Mouse (Mus musculus): Measurements from ENCODE around the gene Krt10.
A peak's percentile ranks its signal among the peaks of the same experiment; 100 is the strongest.

The Krt10 gene

GRCm38 (mm10) chr11:99389264-99389663 is at the start of gene Krt10:
TSS of gene Krt10 (minus strand) at chr11:99389364.
- DNase-seq (ENCODE audit: low spot score in 2 of 2): no peak

GRCm38 (mm10) chr11:99437972-99438371 is 48.8 kb upstream of the Krt10 start, which contains the start of gene Krt20:
TSS of gene Krt20 (minus strand) at chr11:99438150.
- DNase-seq (ENCODE audit: low spot score in 2 of 2): no peak

DNA sequence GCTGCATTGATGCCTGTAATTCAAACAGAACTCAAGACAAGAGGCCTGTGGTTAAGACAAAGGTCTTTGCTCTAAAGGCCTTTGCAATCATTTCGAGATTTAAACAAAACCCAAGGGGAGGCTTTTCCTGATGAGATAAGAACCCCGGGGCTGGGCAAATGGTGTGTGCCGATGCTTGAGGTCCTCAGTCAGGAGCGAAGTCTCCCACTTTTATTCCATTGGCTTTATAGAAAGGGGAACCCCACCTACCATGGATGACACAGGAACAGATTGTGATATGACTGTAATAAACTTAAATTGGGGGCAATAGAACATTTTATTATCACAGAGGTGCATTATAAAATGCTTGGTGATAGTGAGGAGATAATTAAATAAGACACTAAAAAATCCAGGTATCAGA is 47.5 kb upstream of the Krt10 start:
- no peak for DNase-seq (ENCODE audit: low spot score in 2 of 2)

- no peak for DNase-seq (ENCODE audit: low spot score in 2 of 2)
These were observed 41.5 kb upstream of the Krt10 start for GRCm38 (mm10) chr11:99430670-99431069.

GRCm38 (mm10) chr11:99422159-99422558 is 33.0 kb upstream of the Krt10 start, which contains the start of gene Krt12:
TSS of gene Krt12 (minus strand) at chr11:99422259.
- DNase-seq (ENCODE audit: low spot score in 2 of 2): no peak

DNA sequence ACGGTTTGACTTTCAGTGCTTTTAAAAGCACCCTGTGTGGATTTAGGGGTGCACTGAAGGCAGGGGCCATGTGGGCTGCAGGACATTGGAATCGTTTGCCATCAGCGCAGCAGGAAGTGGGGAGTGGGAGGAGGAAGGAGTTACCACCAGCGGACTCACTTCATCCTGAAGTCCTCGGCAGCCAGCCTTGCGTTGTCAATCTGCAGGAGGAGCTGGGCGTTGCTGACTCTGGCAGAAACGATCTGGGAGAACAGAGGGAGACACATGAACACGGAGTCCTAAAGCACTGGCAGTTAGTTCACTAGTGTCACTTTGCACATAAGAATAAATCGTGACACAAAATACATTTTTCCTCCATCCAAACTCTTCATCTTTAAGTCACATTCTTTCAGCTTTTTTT is 31.4 kb upstream of the Krt10 start:
- DNase-seq (ENCODE audit: low spot score in 2 of 2): no peak

DNA sequence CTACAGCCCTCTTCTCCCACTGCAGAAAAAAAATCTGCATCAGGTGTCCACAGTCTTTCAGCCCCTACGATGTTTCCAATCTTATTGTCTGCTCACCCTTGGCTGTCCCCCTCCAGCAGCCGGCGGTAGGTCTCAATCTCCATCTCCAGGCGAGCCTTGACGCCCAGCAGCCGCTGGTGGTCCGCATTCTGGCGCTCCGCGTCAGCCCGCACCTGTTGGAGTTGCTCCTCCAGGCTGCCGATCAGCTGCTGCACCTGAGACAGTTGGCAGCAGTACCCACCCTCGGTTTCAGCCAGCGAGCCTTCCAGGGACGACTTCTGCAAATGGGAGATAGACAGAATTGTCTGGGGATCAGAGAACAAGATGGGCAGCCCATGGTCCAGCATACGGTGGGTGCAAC is 28.7 kb upstream of the Krt10 start:
- DNase-seq (ENCODE audit: low spot score in 2 of 2): no peak

- no peak for DNase-seq (ENCODE audit: low spot score in 2 of 2)
These were observed 27.7 kb upstream of the Krt10 start for GRCm38 (mm10) chr11:99416902-99417301.

DNA sequence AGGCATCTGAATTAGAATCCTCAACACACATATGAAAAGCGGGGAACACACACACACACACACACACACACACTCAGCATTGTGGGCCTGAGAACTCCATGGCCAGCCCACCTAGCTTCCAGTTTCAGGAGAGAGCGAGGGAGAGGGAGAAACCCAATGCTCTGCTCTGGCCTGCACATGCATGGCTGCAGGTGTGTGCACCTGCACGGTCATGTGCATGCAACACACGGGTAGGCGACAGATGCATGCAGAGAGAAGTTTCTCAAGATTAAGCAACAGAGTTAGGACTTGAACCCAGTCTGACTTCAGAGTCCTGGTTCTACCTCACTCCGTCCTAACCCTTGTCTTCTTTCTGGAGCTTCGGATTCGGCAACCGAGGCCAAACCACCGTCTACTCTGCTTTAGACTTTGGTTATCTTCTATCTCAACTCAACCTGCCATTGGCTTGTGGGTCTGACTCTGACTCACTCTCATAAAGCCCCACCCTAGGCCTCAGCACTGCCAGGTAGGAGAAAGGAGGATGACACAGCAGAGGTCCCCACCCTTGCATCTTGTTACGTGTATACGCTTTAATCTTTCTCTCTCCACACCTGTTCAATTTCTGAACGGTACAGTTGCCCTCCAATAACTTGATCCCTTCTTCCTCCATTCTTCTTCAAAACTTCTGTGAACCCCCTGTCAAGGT is 25.4 kb upstream of the Krt10 start:
- DNase-seq (ENCODE audit: low spot score in 2 of 2): no peak

DNA sequence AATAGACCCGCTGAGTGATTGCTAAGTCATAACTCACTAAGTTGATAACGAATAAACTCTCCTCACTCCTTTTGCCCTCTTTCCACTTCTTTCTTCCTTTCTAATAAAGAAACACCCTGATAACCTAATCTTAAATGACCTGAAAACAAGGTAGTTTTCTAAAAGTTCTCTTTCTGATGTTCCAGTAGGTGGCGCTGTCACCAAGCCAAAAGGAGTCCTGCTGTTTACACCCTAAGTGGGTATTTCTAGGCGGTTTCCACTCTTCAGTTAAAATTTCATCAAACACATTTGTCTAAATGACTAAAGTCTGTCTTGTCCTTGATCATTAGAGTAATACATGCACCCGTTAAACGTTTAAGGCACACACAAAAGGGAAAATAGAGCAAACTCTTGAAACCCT is 24.1 kb upstream of the Krt10 start:
- DNase-seq (ENCODE audit: low spot score in 2 of 2): no peak

GRCm38 (mm10) chr11:99406186-99406585 is 17.0 kb upstream of the Krt10 start:
- DNase-seq (ENCODE audit: low spot score in 2 of 2): no peak

GRCm38 (mm10) chr11:99399956-99400549 is 10.9 kb upstream of the Krt10 start:
- no peak for DNase-seq (ENCODE audit: low spot score in 2 of 2)

DNA sequence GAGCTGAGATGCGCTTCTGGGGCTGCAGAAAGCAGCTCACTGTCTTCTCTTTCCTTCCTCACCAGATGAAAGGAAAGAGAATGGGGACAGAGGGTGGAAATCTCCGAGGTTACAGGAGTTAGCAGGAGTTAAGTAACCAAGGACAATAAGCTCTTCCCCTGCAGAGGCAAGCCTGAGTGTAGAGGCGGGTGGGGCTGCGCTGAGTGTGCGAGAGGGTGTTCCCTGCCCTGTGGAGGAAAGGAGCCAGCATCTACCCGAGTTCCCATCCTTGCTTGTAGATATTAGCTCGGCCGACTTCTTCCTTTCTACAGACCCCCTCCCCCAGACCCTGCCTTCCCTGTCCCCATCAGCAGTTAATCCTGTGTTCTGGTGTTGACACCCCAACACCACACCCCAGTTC is 9.7 kb upstream of the Krt10 start:
- no peak for DNase-seq (ENCODE audit: low spot score in 2 of 2)

GRCm38 (mm10) chr11:99398084-99398483 is 8.9 kb upstream of the Krt10 start:
- DNase-seq (ENCODE audit: low spot score in 2 of 2): no peak

GRCm38 (mm10) chr11:99396661-99397060 is 7.5 kb upstream of the Krt10 start:
- DNase-seq (ENCODE audit: low spot score in 2 of 2): no peak

- no peak for DNase-seq (ENCODE audit: low spot score in 2 of 2)
These were observed 6.9 kb upstream of the Krt10 start for GRCm38 (mm10) chr11:99396034-99396433.

GRCm38 (mm10) chr11:99392492-99392891 is 3.3 kb upstream of the Krt10 start:
- DNase-seq (ENCODE audit: low spot score in 2 of 2): no peak

GRCm38 (mm10) chr11:99391375-99391774 is 2.2 kb upstream of the Krt10 start:
- no peak for DNase-seq (ENCODE audit: low spot score in 2 of 2)

DNA sequence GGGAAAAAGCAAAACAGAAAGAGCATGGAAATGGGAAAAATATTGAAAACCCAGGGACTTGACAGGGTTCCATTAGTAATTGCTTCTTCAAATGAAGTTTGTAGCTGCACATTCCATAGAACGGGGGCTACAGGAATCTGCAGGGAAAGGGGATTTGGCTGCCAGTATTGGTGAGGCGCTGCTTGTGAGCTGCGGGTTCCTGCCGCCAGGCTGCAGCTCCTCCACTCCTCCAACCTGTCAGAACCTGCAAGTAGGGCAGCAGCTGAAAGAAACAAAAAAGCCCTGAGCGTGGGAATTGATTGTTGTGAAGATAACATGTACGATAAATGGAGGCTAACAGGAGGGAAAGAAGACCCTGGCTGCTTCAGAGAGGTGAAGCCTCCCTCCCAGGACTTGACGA is 1.7 kb upstream of the Krt10 start:
- DNase-seq (ENCODE audit: low spot score in 2 of 2): no peak

DNA sequence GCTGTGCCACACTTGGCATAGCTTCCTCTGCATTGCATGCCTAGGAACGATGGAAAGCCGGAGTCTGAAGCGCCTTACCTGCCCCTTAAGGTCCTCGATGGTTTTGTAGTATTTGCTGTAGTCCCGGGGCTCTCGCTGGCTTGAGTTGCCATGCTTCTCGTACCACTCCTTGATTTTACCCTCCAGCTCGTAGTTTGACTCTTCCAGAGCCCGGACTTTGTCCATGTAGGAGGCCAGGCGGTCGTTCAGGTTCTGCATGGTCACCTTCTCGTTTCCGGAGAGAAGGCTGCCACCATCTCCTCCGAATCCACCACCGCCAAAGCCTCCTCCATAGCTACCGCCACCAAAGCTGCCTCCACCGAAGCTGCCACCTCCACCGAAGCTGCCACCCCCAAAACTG is 503 bp downstream of the Krt10 start:
- no peak for DNase-seq (ENCODE audit: low spot score in 2 of 2)

GRCm38 (mm10) chr11:99385813-99386721 is 3.1 kb downstream of the Krt10 start:
- peak; percentile 64 to 87 for DNase-seq (ENCODE audit: low spot score in 2 of 2)

DNA sequence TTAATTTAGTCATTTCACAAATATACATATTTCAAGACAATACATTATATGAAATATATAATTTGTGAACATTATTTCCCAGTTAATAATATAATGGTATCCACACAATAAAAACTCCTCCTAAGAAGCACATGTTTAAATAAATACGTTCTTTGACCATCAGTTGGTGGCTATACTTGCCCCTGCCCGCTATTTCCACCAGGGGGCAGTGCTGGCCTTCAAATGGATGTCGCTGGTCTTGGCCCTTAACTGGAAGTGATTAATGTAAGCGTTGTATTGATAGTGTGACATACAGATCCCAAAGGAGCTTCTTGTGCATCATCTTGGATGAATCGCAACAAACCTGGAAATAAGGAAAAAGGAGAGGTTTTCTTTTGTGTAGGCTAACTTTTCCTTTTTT is 9.6 kb downstream of the Krt10 start:
- peak; percentile 51 to 53 for DNase-seq (ENCODE audit: low spot score in 2 of 2)

DNA sequence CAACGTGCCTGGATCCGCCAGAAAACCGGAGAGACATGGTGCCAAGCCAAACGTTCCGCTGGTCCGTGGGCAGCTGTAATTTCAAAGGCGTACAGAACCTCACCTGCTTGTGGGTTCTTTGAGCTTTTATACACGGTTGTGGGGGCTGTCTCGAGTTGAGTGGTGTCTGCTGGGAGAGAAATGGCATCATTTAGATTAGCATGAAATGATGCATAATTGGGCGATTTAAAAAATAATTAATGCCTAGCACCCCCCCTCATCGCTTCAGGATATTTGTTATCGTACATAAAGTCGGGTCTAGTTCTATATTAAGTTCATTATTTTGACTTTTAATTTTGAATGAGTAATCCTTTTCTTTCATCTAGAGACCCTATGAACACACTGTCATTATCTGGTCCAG is 14.4 kb downstream of the Krt10 start, which contains the start of gene Krt28:
Gene Krt28 (minus strand): TSS at position 101 of the 400 bp plus-strand sequence.
- no peak for DNase-seq (ENCODE audit: low spot score in 2 of 2)
